Comparison of ENCODE assay signal across 14 mouse cellular contexts in genomic region chr1:79654948-79655347, GRCm38 (mm10). TPM values are rescaled to one million over a fixed set of nuclear protein-coding genes. Genes with fewer than 3 reads are reported as not detected.
"Had no signal": no experiment of that assay in that cellular context is flagged by ENCODE, and none has a peak within 500 bp of the region (broad histone marks: within the 10 kb centered on the region; RNA-seq: fewer than 3 reads in every experiment).

No protein-coding gene starts in this region.

- H3K4me2 ChIP-seq: liver, embryonic 11.5 days; midbrain, embryonic 11.5 days had no signal

- H3K9ac ChIP-seq: liver, embryonic 14.5 days; liver, postnatal 0 days had no signal

- DNase-seq: kidney, adult 18-20 months; kidney, adult 9 months; kidney, postnatal 14 days; kidney, postnatal 4 days; left cerebral cortex, postnatal 4 days; liver, postnatal 0 days; midbrain, embryonic 14.5 days; thymus, postnatal 25 days had no signal

- ATAC-seq: inflammation-experienced regulatory T-cells, adult 6 months; intestine, embryonic 16.5 days; liver, postnatal 0 days had no signal

- H3K27ac ChIP-seq: liver, embryonic 14.5 days had no signal

RNA-seq across cellular contexts. Expression of gene Ap1s3, which starts 16.8 kb away (rescaled TPM):
- polyA plus RNA-seq: midbrain, embryonic 14.5 days; neural tube, embryonic 11.5 days had no signal
